Mouse (Mus musculus) forebrain, embryonic 15.5 days (tissue): ENCODE results near the gene Olfr1555-ps1. TPM values are rescaled to one million over a fixed set of nuclear protein-coding genes. Genes with fewer than 3 reads are reported as not detected.
"Not testable (repeated sequence)": the region's sequence is repeated elsewhere in the genome, so short reads cannot be mapped to it uniquely, and the experiment has no call there.

Source experiments
- ATAC-seq: fragments of 200-750 bp; cut with Nextera tagmentation; replicated peaks from 2 replicates; pipeline ENCODE4 v1.8.0; 2017; ENCODE audit warnings: mild to moderate bottlenecking, moderate TSS enrichment, moderate library complexity
- H3K27ac ChIP-seq: fragments of 300-500 bp; sonication (generic); replicated peaks from 2 replicates; pipeline ENCODE4 v1.5.1; 2015; ENCODE audit warnings: mild to moderate bottlenecking, inconsistent platforms
- H3K27me3 ChIP-seq: fragments of 300-500 bp; sonication (generic); 2 replicates; pipeline ENCODE4 v1.6.1; 2015; ENCODE audit warnings: inconsistent platforms
- H3K36me3 ChIP-seq: fragments of 300-500 bp; sonication (generic); 2 replicates; pipeline ENCODE4 v1.6.1; 2015; ENCODE audit warnings: mild to moderate bottlenecking, inconsistent platforms
- H3K4me1 ChIP-seq: fragments of 300-500 bp; sonication (generic); 2 replicates; pipeline ENCODE4 v1.6.1; 2015; ENCODE audit warnings: inconsistent platforms
- H3K4me2 ChIP-seq: fragments of 300-500 bp; sonication (generic); replicated peaks from 2 replicates; pipeline ENCODE4 v1.6.1; 2015; ENCODE audit warnings: mild to moderate bottlenecking, inconsistent platforms
- H3K4me3 ChIP-seq: fragments of 300-500 bp; sonication (generic); 2 replicates; pipeline ENCODE4 v1.5.1; 2015; ENCODE audit warnings: mild to moderate bottlenecking, inconsistent platforms
- H3K9ac ChIP-seq: fragments of 300-500 bp; sonication (generic); replicated peaks from 2 replicates; pipeline ENCODE4 v1.6.1; 2015; ENCODE audit warnings: mild to moderate bottlenecking, inconsistent platforms
- H3K9me3 ChIP-seq: fragments of 300-500 bp; sonication (generic); 2 replicates; pipeline ENCODE4 v1.6.1; 2016; ENCODE audit warnings: inconsistent platforms
- WGBS: fragments of 180-500 bp; shearing (Covaris S2); methylation state at CpG from one replicate; pipeline ENCODE4 v1.1.7; 2015; ENCODE audit warnings: mixed read lengths; 5-methylcytosine and 5-hydroxymethylcytosine counted together
- polyA plus RNA-seq: library from polyadenylated mRNA; unstranded; fragments of >200 nt; fragmentation: Nextera tagmentation; extraction: Ambion mirVana; gene quantifications from 2 replicates; pipeline ENCODE4 v1.2.1, GENCODE M21; 2015

Olfr1555-ps1 gene
- not detected in 2 replicates for polyA plus RNA-seq

DNA sequence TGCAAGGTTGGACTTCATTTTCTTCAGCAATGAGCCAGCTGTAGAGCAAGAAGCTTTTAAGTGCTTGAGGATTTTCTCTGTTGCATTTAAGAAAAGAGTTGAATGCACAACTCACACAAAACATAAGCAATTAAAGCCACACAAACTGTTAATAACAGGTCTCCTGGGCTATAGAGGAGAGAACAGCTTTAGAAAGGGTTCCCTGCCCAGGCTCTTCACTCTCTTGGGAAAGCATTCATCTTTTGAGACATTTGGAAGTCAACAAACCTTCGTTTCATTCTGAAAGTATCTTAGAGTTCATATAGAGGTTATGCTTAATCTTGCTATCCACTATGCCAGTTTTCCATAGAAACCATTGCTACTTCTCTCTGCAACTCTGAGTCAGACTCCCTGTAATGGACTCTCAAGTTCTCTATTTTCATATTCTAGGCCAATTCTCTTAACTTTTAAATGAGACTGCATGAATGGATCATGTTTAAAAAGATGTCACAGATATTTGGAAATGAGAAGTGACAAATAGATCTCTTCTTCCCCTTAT is at the start of gene Olfr1555-ps1:
Gene Olfr1555-ps1 (minus strand): TSS at position 51 of the 538 bp plus-strand sequence.
- H3K27ac ChIP-seq, result not testable (repeated sequence)
- WGBS, result 15% methylated on average over 1 of the region's 1 CpGs

GRCm38 (mm10) chr19:12200334-12200733 is 30.4 kb upstream of the Olfr1555-ps1 start, which contains the start of gene Olfr1431:
Gene Olfr1431 (plus strand): TSS chr19:12200634.
- H3K9ac ChIP-seq, result no peak within 1 kb of the TSS
- H3K27me3 ChIP-seq, result no peaks in the 10 kb centered on the region
- no peak for ATAC-seq
- H3K9me3 ChIP-seq, result no peaks in the 10 kb centered on the region
- H3K4me3 ChIP-seq, result no peak within 1 kb of the TSS
- 86% methylated on average over 1 of the region's 1 CpGs for WGBS
- no peaks in the 10 kb centered on the region for H3K4me1 ChIP-seq
- no peak within 1 kb of the TSS for H3K27ac ChIP-seq
- H3K36me3 ChIP-seq, result no peaks in the 10 kb centered on the region
- H3K4me2 ChIP-seq, result no peak within 1 kb of the TSS

More for the DNA sequence above, at the start of gene Olfr1555-ps1:
- not testable (repeated sequence) for H3K4me3 ChIP-seq, H3K36me3 ChIP-seq, H3K4me2 ChIP-seq, H3K9me3 ChIP-seq, H3K9ac ChIP-seq, ATAC-seq, H3K4me1 ChIP-seq, H3K27me3 ChIP-seq

DNA sequence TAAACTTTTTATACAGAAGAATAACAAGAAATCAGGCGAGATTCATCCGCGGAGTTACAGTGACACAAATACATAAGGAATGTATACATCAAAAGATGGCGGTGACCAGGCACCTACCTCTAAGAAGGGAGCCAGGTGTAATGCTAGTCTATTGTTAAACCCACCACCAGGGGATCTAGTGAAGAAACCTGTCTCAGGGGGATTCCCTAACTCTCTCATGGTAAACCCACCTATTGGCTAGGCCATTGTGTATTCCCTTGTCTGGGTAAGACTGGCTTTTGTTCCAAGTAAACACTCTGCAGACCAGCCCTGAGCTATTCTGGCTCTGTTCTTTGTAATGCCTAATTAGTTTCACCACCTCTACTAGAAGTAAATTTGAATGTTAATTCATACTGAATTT is 29.2 kb upstream of the Olfr1555-ps1 start:
- not testable (repeated sequence) for H3K4me2 ChIP-seq, H3K9ac ChIP-seq, H3K36me3 ChIP-seq, H3K4me3 ChIP-seq, H3K9me3 ChIP-seq, H3K27me3 ChIP-seq, H3K27ac ChIP-seq, H3K4me1 ChIP-seq, ATAC-seq
- WGBS, result 78% methylated on average over 4 of the region's 4 CpGs

DNA sequence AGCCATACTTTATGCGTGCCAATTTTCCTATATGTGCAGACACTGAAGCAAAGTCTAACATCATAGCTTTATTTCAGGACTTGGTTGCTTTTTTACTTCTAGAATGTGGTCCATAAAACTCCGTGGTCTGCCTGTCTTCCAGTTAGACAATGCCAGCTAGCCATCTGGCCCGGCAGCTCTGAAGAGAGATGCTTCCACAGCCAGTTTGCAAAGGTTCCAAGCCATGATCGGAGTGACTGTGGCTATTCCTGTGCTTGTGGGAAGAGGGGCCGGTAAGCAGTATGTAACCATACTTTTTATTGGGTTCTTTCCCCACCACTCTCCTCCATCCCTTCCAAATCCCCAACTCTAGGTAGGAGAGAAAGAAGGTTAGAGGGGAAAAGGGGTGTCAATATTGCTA is 5.5 kb upstream of the Olfr1555-ps1 start:
- not testable (repeated sequence) for H3K9me3 ChIP-seq, H3K27me3 ChIP-seq, H3K4me3 ChIP-seq, H3K36me3 ChIP-seq, H3K4me1 ChIP-seq, H3K9ac ChIP-seq, H3K4me2 ChIP-seq, H3K27ac ChIP-seq, ATAC-seq
- 82% methylated on average over 5 of the region's 5 CpGs for WGBS

DNA sequence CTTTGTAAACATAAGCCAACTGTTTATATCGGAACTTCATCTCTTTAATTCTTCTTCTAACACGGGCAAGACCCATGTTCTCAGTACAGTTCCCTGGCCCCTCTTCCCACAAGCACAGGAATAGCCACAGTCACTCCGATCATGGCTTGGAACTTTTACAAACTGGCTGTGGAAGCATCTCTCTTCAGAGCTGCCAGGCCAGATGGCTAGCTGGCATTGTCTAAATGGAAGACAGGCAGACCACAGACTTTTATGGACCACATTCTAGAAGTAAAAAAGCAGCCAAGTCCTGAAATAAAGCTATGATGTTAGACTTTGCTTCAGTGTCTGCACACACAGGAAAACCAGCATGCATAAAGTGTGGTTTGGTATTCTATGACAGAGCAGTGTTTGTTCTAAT is 24.5 kb downstream of the Olfr1555-ps1 start:
- WGBS, result 85% methylated on average over 3 of the region's 3 CpGs
- ATAC-seq, result no peak
- no peak overlapping the region for H3K4me3 ChIP-seq
- no peak overlapping the region for H3K9ac ChIP-seq
- no peaks in the 10 kb centered on the region for H3K4me1 ChIP-seq
- no peak overlapping the region for H3K27ac ChIP-seq
- H3K9me3 ChIP-seq, result no peaks in the 10 kb centered on the region
- H3K36me3 ChIP-seq, result no peaks in the 10 kb centered on the region
- H3K27me3 ChIP-seq, result no peaks in the 10 kb centered on the region
- H3K4me2 ChIP-seq, result no peak overlapping the region

DNA sequence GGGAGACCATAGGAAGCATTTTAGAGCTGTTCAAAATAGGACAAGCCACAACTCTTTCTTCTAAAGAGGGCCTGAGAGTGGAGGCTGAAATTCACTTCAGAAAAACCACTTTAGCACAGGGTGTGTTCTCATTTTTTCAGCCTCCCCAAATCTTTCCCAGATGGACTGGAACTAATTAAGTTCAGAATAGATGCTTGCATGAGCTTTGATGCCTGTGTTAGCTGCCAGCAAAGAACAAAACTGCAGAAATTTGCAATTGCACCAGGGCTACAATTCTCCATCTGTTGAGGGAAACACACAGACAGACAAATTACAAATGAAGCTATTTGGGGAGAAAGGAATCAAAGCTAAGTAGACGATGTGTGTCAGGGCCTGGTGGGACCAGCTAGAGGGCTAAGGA is 26.6 kb downstream of the Olfr1555-ps1 start:
- no peak overlapping the region for H3K4me3 ChIP-seq
- H3K36me3 ChIP-seq, result no peaks in the 10 kb centered on the region
- no peak overlapping the region for H3K9ac ChIP-seq
- H3K4me2 ChIP-seq, result no peak overlapping the region
- peak; percentile 61; the same call in 1 of the 2 replicates for ATAC-seq
- H3K4me1 ChIP-seq, result no peaks in the 10 kb centered on the region
- H3K27ac ChIP-seq, result no peak overlapping the region; the same call in 1 of the 2 replicates
- 31% methylated on average over 1 of the region's 1 CpGs for WGBS
- H3K9me3 ChIP-seq, result no peaks in the 10 kb centered on the region
- H3K27me3 ChIP-seq, result no peaks in the 10 kb centered on the region

GRCm38 (mm10) chr19:12134289-12134688 is 35.6 kb downstream of the Olfr1555-ps1 start:
- Histone ChIP-seq H3K9me3 (no peaks in the 10 kb centered on the region), H3K4me3 (no peak overlapping the region), H3K27ac (no peak overlapping the region), H3K27me3 (no peaks in the 10 kb centered on the region), H3K4me2 (no peak overlapping the region), H3K4me1 (no peaks in the 10 kb centered on the region), H3K36me3 (no peaks in the 10 kb centered on the region), H3K9ac (no peak overlapping the region)
- 29% methylated on average over 2 of the region's 2 CpGs for WGBS
- ATAC-seq, result peak; percentile 41; the same call in 1 of the 2 replicates

DNA sequence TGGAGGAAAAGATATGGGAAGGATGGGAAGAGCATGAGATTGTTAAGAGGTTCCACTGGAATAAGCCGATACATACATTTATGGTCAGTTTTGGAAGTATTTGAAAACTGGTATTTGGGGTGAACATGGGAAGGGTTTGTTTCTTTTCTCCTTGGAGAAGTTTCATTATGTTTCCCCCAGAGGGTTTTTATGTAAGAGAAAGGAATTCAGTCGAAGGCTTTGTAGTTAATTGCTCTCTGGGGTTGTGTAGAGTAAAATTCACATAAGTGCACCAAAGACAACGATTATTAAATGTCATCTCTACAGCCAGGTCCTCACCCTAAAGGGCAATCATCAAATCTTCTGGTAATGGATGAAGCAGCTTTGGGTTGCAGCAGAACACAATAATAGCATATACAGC is 46.8 kb downstream of the Olfr1555-ps1 start, which contains the start of gene Olfr76:
Gene Olfr76 (minus strand): TSS at position 101 of the 400 bp plus-strand sequence.
- Histone ChIP-seq H3K36me3 (no peaks in the 10 kb centered on the region), H3K4me2 (no peak within 1 kb of the TSS), H3K27me3 (no peaks in the 10 kb centered on the region), H3K4me3 (no peak within 1 kb of the TSS), H3K27ac (no peak within 1 kb of the TSS), H3K4me1 (no peaks in the 10 kb centered on the region), H3K9me3 (no peaks in the 10 kb centered on the region), H3K9ac (no peak within 1 kb of the TSS)
- ATAC-seq, result no peak
- 77% methylated on average over 3 of the region's 3 CpGs for WGBS

- no peak overlapping the region for H3K27ac ChIP-seq
- H3K36me3 ChIP-seq, result no peaks in the 10 kb centered on the region
- ATAC-seq, result no peak
- no peaks in the 10 kb centered on the region for H3K9me3 ChIP-seq
- WGBS, result 93% methylated on average over 3 of the region's 3 CpGs
- no peak overlapping the region for H3K4me3 ChIP-seq
- no peak overlapping the region for H3K9ac ChIP-seq
- H3K4me1 ChIP-seq, result no peaks in the 10 kb centered on the region
- no peak overlapping the region for H3K4me2 ChIP-seq
- no peaks in the 10 kb centered on the region for H3K27me3 ChIP-seq
These were observed 53.4 kb downstream of the Olfr1555-ps1 start for GRCm38 (mm10) chr19:12116464-12116863.

DNA sequence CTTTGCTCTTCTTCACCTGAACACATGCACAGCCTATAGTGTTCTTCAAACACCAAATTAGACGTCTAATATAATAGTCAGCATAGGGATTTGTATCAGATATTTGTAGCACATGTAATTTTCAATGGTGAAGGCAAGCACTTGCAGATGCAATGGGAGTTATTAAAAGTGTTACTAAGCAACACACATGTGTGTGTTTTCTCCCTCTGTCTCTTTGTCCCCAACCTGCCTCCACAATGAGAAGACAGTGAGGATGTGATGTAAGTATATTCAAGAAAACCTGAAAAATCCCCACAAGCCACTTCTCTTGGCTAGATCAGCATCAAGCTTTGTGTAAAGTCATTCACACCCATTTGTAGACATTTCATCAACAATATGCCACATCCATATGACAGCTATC is 54.1 kb downstream of the Olfr1555-ps1 start, which contains the start of gene Olfr1428:
Gene Olfr1428 (minus strand): TSS at position 101 of the 400 bp plus-strand sequence.
- H3K4me2 ChIP-seq, result no peak within 1 kb of the TSS
- no peak within 1 kb of the TSS for H3K9ac ChIP-seq
- 73% methylated on average over 1 of the region's 1 CpGs for WGBS
- H3K27me3 ChIP-seq, result no peaks in the 10 kb centered on the region
- H3K4me1 ChIP-seq, result no peaks in the 10 kb centered on the region
- H3K9me3 ChIP-seq, result no peaks in the 10 kb centered on the region
- no peak within 1 kb of the TSS for H3K4me3 ChIP-seq
- no peak within 1 kb of the TSS for H3K27ac ChIP-seq
- no peaks in the 10 kb centered on the region for H3K36me3 ChIP-seq
- ATAC-seq, result no peak

Other genes starting within 250 kb of the Olfr1555-ps1 start
- 4.3 and 4.9 TPM in 2 replicates for gene Osbp, start 204.2 kb downstream of the Olfr1555-ps1 start, polyA plus RNA-seq
- not detected in 2 replicates for gene Olfr1423, start 128.8 kb downstream of the Olfr1555-ps1 start, polyA plus RNA-seq
- gene Olfr1424, start 107.4 kb downstream of the Olfr1555-ps1 start, polyA plus RNA-seq, result not detected in 2 replicates
- not detected in 2 replicates for gene Olfr1425, start 92.4 kb downstream of the Olfr1555-ps1 start, polyA plus RNA-seq
- not detected in 2 replicates for gene Olfr1426, start 78.1 kb downstream of the Olfr1555-ps1 start, polyA plus RNA-seq
- gene Olfr1427, start 66.8 kb downstream of the Olfr1555-ps1 start, polyA plus RNA-seq, result not detected in 2 replicates
- not detected in 2 replicates for gene Olfr1428, start 54.2 kb downstream of the Olfr1555-ps1 start, polyA plus RNA-seq
- not detected in 2 replicates for gene Olfr76, start 46.9 kb downstream of the Olfr1555-ps1 start, polyA plus RNA-seq
- gene Olfr1431, start 30.5 kb upstream of the Olfr1555-ps1 start, polyA plus RNA-seq, result not detected in 2 replicates
- not detected in 2 replicates for gene Olfr1432, start 62.5 kb upstream of the Olfr1555-ps1 start, polyA plus RNA-seq
- gene Olfr262, start 71.5 kb upstream of the Olfr1555-ps1 start, polyA plus RNA-seq, result not detected in 2 replicates
- gene Olfr235, start 90.9 kb upstream of the Olfr1555-ps1 start, polyA plus RNA-seq, result not detected in 2 replicates
- not detected in 2 replicates for gene Olfr1434, start 109.7 kb upstream of the Olfr1555-ps1 start, polyA plus RNA-seq
- not detected in 2 replicates for gene Olfr1436, start 129.0 kb upstream of the Olfr1555-ps1 start, polyA plus RNA-seq
- gene Olfr1437, start 155.0 kb upstream of the Olfr1555-ps1 start, polyA plus RNA-seq, result not detected in 2 replicates
- gene Olfr1438-ps1, start 165.8 kb upstream of the Olfr1555-ps1 start, polyA plus RNA-seq, result not detected in 2 replicates
- not detected in 2 replicates for gene Olfr1440, start 217.2 kb upstream of the Olfr1555-ps1 start, polyA plus RNA-seq
- gene Olfr1441, start 247.3 kb upstream of the Olfr1555-ps1 start, polyA plus RNA-seq, result not detected in 2 replicates